Mouse (Mus musculus): ENCODE data around the gene Fgfr2. TPM values are rescaled to one million over a fixed set of nuclear protein-coding genes. Genes with fewer than 3 reads are reported as not detected.

Gene Fgfr2
- not detected for polyA plus RNA-seq (2017; shearing (Covaris generic))

DNA sequence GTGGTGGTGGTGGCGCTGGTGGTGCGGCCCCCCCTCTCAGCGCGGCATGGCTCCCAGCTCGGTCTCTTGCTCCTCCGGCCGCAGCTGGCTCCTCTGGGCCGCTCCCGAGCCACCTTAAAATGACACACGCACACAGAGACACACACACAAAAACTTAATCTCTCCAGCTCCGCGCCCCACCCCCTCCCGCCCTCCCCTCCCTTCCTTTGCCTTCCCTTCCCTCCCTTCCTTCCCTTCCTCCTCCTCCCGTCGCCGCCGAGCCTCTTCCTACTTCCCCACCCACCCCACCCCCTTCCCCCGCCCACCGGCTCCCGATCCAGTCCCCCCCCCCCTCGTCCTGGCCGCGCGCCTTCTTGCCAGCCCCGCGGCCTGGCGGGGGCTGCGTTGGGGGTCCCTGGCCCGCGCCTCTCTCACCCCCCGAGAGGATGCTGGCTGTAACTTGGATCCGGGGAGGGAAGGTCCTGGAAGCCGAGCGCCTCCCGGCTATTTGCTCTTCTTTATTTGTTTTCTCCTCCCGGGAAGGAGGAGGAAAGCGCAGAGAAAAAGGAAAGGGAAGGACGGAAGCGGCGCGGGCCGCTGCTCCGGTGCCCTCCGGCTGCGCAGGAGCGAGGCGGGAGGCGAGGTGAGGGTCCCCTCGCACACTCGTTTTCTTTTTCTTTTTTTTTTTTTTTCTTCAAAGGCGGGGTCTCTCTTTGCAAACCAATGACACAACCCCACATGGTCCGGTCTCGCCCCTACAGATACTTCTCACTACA, at the start of gene Fgfr2:
TSS of gene Fgfr2 (minus strand) at position 107 of the 755 bp plus-strand sequence.

DNA sequence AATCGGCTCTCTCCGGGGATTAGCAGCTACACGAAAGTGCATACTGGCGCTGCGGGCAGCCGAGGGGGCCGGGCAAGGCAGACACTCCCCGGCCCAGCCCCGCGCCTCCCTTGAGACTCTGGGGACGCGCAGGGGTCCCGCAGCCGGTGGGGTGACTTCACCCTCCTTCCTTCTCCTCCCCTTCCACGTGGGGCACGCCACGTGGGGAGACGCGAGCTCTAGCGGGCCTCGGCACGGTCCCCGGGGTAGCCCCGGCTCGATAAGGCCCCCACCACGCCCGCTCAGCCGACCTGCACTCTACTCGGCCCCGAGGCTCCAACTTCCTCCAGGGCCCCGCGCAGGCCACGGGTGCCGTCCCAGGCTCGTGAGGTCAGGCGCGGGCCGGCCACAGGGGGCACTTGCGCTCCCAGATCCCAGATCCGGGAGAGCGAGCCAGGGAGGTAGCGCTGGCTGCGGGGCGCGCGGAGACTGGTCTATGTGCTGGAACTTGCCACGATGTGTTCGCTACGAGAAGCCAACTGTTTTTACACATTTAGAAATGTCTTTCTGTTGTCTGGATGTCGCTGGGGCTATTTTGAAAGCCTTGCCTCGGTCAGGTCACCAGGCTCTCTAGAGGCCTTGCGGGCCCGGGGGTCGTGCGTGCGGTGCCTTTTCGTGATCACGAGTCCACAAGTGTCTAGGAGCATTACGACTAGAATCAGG, 1.0 kb upstream of the Fgfr2 start, which contains the start of gene Ctbp2:
TSS of gene Ctbp2 (minus strand) at position 356 of the 702 bp plus-strand sequence.

DNA sequence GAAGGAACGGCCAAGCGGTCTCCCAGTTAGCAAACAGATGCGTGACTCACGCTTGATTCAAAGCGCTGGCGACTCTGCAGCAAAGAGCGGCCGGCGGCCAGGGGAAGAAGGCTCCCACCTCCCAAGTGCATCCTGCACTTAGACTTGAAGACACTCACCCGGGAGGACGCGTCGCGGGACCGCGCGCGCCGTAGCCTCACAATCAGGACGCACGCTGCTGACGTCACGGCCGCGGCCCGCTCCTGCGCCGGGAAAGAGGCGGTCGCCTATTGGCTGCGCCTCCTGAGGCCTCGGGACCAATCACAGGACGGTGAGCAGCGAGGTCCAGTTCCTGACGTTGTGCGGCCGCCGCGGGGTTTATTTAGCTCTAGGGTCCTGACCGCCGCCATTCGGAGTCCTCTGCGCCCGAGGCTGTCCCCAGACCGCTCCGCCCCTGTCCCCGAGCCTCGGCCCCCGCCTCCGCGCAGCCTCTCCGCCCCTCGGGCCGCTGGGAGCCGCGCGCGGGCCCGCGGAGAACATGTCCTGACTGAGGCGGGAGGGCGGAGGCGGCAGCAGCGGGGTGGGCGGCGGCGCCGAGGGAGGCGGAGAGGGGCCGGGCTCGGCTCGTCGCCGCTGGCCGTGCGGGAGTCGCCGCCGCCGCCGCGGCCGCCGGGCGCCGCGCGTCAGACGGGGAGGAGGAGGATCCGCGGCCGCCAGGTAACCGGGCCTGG, 192.1 kb downstream of the Fgfr2 start, which contains the start of gene Zranb1:
TSS of gene Zranb1 (plus strand) at position 293 of the 710 bp plus-strand sequence.

DNA sequence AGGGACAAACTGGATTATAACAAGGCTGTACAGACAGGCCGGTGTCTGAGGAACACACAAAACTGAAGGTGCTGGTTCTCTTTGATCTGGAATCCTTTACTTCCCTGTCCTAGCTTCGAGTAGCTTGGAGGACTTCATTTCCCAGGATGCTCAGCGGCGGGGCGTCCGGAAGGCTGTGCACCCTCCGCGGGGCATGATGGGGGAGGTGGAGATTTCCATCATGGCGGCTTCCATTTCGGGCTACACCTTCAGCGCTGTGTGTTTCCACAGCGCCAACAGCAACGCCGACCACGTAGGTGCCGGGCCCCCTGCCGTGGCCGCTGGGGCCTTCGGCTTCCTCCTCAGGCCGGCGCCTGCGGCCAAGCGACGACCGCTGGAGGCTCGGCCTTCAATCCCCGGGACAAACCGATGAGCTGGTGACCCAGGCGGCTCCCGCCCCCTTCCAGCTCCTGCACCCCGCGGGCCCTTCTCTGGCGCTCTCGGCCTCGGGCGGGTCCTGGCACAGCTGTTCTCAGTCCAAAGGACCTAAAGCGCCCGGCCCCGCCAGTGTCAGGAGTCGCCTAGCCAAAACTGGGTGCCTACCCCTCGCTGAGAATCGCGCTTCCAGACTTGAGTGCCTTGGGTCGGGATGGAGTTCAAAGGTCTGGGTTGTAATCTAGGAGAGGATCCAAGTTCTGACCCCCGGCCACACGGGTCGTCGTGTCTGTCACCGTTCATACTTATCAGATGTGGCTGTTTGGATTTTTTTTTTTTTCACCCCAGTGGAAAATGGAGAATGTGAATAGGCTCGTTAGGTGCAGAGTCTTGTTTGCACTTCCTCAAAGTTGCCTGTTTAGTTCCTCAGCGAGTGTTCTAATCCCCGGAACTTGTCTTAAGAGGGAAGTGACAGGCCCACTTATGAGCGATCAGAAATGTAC, 263.9 kb downstream of the Fgfr2 start, which contains the start of gene Abraxas2:
TSS of gene Abraxas2 (plus strand) at position 184 of the 917 bp plus-strand sequence.

DNA sequence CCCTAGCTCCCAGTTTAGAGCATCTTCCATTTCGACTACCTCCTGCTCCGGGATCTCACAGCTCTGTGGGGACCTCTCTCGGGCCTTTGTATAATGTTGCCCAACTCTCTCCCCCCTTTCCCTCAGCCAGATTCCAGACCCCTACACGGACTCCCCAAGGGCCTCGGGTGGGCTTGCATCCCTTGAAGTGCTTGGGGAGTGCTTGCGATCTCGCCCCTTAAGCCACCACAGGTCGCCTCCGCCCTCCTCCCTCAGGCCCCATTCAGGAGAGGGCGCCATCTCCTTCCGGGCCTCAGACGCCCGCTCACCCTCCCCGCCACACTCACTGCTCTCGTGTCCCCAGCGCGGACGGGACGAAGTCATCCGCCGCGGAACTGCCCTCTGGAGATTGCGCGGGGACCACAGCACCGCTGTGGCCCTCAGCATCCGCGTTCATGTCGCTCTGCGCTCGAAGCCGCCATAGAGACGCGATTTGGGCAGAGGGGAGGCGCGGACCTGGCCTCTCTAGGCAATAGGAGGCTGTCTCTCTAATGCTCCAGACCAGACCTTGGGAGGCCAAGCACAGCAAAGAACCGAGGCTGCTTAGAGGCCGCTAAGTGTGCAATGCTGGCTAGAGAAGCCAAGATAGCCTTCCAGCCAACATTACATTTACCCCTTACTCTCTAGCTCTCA, 270.8 kb downstream of the Fgfr2 start, which contains the start of gene Eef1akmt2:
TSS of gene Eef1akmt2 (minus strand) at position 501 of the 672 bp plus-strand sequence.

DNA sequence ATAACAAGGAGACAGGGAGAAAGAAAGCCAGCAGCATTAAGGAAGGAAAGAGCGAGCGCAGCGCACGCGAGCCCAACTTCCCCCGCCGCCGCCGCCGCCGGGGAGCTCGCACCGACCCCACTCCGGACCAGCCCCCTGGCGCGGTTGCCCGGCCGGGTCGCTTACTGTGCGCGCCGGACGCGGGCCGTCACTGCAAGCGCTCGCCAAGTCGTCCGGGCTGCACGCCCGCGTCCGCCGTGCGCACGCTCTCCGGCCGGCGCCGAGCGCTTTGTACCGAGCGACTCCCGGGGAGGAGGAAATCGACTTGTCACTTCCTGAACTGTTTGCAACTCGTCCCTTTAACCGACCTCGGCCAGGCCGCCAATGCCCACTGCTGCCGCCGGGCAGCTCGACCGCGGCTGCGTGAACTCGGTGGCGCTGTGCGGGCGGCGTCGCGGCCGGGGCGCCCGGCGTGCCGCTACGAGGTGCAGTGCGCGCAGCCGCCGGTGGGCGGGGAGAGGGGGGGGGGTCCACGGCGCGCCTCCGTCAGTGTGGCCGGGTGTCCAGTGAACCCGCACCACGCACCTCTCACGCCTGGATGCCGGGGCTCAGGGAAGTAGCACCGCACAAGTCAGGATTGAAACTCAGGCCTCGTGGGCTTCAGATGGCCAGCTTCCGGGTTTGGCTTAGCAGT, 309.6 kb downstream of the Fgfr2 start, which contains the start of gene Fam53b:
TSS of gene Fam53b (minus strand) at position 471 of the 673 bp plus-strand sequence.

DNA sequence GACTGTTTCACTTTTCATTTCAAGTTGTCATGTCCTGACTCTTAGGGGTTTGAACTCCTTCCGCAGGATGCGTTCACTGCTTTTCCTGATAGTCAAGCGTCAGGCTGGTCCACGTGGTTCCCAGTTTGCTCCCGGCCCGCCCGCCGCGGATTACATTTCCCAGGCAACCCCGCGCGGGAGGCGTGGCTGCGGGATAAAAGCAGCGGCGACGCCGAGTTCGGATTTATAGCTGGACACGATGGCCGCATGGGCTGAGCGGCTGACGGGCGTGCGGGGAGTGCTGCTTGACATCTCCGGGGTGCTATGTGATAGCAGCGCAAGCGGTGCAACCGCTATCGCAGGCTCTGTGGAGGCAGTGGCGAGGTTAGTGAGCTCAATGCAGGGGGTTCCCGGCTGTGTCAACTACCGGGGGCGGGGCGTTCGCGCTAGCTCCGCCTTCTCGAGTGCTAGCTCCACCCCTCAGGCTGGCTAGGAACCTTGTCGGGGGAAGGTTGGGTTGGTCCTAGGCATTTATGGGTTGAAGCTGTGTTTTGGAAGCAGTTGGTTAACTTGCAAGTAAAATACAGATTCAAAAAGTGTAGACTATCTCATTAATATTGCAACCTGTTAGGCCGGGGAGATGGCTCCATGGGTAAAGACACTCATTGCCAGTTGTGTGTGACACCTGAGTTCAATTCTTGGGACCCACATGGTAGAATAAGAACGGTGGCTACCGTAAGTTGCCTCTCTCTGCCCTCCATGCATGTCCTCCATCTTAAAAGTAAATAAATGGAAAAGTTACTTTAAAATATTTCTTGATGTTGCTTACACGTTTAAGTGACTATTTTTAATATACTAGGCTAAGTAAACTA, 512.5 kb downstream of the Fgfr2 start, which contains the start of gene Lhpp:
TSS of gene Lhpp (plus strand) at position 171 of the 851 bp plus-strand sequence.

DNA sequence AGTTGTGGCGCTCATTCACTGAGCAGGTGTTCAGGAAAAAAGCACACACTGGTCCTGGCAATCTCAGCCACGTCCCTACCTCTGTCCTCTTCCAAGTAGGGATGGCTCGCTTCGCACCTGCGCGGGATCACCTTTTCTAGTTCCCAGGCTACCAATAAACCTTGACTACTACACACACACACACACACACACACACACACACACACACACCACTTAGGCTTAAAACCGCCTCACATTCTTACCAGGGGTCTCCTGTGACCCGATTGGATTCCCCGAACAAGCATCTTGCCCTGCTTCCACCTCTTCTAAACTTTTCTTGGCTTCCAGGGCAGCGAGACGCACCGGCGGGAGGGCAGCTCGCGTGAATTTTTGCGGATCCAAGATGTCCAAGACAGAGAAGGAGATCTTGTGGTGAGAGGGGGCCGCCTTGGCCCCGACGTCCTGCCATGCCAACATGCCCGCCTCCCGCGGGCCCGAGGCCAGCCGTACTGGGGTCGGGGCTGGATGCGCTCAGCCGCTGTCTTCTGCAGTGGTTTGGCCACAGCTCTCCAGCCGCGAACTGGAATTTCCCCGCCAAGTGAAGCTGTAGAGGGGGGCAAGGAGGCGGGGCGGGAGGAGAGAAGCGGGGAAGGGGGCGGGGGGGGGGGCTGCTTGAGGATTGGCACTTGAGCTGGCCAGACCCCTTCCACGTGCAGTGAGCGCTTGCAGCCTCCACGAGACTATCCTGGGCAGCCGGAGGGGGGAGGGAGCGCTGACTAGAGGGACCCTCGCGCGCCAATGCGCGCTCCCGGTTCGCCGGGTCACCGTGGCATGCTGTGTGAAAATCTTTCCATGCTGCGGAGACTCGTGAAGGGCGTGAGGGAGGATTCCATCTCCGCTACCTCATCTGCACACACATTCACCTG, 523.8 kb downstream of the Fgfr2 start, which contains the start of gene Nkx1-2:
TSS of gene Nkx1-2 (minus strand) at position 567 of the 905 bp plus-strand sequence.

DNA sequence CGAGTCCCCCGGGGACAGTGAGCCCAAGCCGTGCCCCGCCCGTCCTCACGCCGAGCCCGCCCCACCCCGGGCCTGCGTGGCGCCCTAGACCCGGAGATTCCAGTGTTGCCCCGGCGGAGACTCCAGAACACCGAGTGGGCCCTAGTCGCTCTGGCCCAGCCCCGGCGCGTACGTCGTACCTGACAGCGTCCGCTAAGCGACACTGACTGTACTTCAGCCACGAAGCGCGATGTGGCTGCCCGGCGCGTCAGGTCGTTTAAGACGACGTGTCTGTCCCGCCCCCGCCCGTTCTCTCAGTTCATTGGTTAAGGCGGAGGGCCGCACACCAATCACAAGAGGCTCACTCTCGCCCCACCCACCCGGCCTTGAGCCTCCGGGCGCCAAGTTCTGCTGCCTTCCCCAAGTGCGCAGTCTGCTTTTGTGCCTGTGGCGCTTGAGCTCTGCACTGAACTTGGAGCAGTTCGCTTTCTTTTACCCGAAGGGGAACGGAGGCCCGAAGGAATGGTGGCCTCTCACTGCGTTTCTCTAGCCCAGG, 547.0 kb downstream of the Fgfr2 start, which contains the start of gene Oat:
TSS of gene Oat (minus strand) at position 283 of the 535 bp plus-strand sequence.

DNA sequence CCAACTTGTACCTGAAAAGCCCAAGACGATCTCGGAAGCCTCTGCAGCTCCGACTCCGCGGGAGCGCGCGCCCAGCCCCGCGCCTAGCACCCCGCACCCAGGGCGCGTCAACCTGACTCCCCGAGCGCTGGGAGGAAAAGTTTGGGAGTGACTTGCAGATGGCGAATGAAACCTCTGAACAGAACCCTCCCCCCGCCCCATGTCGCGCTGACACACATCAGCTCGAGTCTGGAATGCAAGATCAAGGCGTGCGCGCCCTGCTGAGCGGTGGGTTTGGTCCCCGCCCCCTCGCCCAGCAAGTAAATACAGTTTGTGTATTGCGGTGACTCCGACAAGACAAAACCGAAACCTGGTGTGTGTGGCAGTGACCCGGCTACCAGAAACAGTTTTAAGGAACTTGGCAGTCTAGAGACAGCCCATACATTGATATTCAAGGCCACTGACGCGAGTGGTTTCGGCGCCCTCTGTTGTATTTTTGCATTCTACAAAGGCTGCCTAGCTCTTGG, 806.1 kb downstream of the Fgfr2 start, which contains the start of gene Chst15:
TSS of gene Chst15 (minus strand) at position 193 of the 506 bp plus-strand sequence.

DNA sequence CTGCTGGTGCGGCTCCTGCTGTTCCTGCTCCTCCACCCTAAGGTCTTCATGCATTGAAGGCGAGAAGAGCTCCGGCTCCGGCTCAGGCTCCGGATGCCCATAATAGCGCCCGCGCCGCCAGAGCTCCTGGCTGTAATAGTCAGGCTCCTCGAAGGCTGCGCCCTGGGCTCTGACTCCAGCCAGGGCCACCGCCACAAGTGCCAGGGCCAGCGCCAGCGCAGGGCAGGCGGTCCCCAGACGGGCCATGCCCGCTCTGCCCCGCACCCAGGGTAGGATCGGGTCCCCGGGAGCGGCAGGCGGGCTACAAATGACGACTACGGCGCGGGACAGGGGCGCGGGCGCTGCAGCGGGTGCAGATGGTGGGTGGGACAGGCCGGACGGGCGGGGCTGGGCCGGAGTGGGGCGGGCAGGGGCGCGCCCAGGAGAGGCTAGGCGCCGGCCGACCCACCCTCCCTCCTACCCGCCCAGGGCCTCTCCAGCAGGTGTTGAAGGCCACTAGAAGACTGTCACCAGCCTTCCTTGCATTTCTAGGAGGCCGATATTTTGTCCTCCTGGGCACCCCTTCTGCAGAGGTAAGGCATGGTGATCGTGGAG, 968.7 kb downstream of the Fgfr2 start, which contains the start of gene Cpxm2:
TSS of gene Cpxm2 (minus strand) at position 372 of the 594 bp plus-strand sequence.

DNA sequence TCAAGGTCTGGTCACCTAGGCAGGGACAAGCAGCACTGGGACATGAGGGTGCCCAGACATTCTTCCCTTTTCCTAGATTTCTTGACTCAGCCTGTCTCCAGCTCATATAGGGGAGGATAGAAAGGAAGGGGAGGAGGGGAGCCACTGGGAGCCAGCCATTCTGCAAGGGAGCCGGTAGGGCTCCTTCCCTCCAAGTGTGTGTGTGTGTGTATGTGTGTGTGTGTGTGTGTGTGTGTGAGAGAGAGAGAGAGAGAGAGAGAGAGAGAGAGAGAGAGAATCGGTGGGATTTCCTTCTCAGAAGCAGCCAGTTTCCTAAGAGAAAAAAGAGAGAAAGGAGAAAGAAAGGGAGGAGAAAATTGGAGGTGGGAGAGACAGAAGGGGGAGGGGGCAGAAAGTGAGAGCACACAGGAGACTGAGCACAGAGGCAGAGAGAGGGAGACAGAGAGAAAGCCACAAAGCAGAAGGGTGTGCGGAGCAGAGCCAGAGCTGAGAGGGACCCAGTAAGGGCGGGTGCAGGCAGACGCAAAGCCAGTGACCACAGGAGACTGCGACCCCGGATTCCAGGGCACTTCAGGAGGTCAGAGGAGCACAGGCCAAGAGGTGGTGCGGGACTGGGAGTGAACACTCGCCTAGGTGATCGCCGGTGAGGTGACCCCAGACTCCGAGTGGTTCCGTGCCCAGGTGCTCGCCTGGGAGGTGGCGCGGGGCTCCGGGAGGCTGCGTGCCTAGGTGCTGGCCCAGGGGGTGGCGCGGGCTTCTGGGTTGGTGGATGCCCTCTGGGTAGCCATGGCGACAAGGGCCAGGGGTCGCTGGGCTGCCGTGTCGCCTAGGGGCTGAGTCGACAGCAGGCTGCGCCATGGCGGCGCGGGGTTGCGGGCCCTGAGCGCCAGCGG, 1156.9 kb downstream of the Fgfr2 start, which contains the start of gene Gpr26:
TSS of gene Gpr26 (plus strand) at position 438 of the 893 bp plus-strand sequence.

DNA sequence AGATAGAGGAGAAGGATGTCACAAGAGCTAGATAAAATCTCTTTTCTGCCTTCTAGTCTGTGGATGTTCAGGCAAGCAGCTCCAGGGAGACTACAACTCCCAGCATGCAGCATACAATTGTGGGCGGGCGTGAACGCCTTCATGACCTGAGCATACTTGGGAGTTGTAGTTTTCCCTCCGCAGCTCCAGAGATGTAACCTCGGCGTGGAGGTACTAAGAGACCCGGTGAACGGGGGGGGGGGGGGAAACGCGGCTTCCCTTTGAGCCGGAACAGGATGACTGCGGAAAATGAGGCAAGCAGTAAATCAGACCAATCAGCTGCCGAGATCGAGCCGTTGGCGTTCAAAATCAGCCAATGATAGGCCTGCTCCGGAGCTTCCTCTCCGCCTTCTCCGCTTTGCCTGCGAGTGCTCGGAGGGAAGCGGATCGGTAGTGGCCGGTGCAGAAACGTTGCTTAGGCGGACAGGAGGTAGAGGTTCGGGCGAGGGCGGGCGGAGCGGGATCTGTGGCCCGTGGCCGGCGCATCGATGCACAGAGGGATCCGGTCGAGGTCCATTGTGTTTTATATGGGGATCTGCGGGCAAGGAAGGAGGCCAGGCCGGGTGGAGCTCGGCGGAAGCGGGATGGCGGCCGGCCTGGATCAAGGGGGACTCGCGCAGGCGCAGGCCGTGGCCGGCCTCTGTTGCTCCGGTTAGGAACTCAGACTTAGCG, 1563.0 kb downstream of the Fgfr2 start, which contains the start of gene Bub3:
TSS of gene Bub3 (plus strand) at position 237 of the 711 bp plus-strand sequence.

DNA sequence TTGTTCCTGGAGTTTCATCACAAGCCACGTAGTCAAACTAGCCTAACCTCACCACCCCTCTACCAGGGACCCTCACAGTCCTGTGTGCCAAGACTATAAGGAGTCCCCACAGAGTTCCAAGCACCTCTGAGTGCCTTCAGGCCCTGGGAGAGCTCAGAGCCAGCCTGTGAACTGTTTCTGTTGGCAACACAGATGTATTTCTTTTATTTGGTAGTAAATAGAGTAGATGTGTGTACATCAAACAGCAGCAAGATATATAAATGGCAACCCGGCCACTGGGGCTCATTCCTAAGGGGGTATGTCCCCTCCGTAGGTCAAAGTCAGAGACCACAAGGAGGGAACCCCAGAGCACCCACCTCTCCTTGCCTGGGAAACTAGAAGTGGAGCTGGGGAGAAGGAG, 1574.7 kb downstream of the Fgfr2 start, which contains the start of gene Hmx2:
TSS of gene Hmx2 (plus strand) at position 301 of the 400 bp plus-strand sequence.

All from naive thymus-derived CD4-positive, alpha-beta T cell, adult 5 months (primary cell).